Mouse (Mus musculus): Measurements from ENCODE around the gene Ipo9. TPM values are rescaled to one million over a fixed set of nuclear protein-coding genes. Genes with fewer than 3 reads are reported as not detected.
"Not testable (repeated sequence)": the region's sequence is repeated elsewhere in the genome, so short reads cannot be mapped to it uniquely, and the experiment has no call there.

Ipo9 gene
- polyA plus RNA-seq, 1 experiment from 2014 or later, result 204 TPM

DNA sequence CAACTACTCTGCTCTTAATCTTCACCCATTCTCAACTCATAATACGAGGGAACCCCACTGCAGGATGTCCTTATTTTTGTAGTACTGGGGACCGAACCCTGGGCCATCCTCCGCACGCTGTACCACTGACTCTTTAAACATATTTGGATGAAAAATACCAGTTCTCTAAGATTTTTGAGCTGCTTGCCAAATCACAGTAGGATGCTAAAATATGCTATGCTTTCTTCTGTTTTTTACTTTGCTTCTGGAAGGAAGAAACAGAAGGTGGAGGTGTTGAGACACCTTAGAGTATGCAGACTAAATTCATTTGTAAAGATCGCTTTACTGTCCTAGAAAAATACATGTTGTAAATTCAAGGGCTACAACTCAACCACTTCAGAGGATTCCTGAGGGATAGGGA, 46.1 kb downstream of the Ipo9 start:
- 94% methylated on average over 5 of the region's 5 CpGs for WGBS
- ATAC-seq (replicated peaks; ENCODE audit: low FRiP score), result no peak
- H3K36me3 ChIP-seq (ENCODE audit: control insufficient read depth, insufficient read depth, low read length), result peaks cover 34% of the 10 kb centered on the region

DNA sequence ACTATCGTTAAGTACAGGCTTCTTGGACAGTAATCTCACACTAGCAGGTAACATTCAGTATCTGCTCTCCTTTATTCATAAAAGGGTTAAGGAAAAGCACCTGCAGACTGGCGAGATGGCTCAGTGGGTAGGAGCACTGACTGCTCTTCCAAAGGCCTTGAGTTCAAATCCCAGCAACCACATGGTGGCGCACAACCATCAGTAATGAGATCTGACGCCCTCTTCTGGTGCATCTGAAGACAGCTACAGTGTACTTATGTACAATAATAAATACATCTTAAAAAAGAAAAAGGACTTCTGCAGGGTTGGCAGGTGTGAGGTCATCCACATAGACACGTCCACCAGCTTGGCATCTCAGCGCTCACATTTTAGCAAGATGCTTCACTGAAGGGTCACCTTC, 48.7 kb downstream of the Ipo9 start:
- H3K4me2 ChIP-seq (ENCODE audit: low read depth, low read length, severe bottlenecking); H3K9ac ChIP-seq (ENCODE audit: low read length); H3K4me1 ChIP-seq (replicated peaks; ENCODE audit: control insufficient read depth, insufficient read depth, low read length); H3K27ac ChIP-seq (ENCODE audit: low read depth, low read length); H3K4me3 ChIP-seq (ENCODE audit: low read depth, low read length); H3K27me3 ChIP-seq (ENCODE audit: control insufficient read depth, insufficient read depth, low read length); H3K9me3 ChIP-seq (ENCODE audit: control insufficient read depth, low read length); ATAC-seq (replicated peaks; ENCODE audit: low FRiP score); DNase-seq (ENCODE audit: low spot score): not testable (repeated sequence)
- 59% methylated on average over 6 of the region's 6 CpGs for WGBS
- H3K36me3 ChIP-seq (ENCODE audit: control insufficient read depth, insufficient read depth, low read length), result peaks cover 15% of the 10 kb centered on the region; the same call in 1 of the 2 replicates

More for the DNA sequence above, 46.1 kb downstream of the Ipo9 start:
- no peaks in the 10 kb centered on the region for H3K9me3 ChIP-seq (ENCODE audit: control insufficient read depth, low read length)
- H3K4me2 ChIP-seq (ENCODE audit: low read depth, low read length, severe bottlenecking), result no peak overlapping the region
- H3K27me3 ChIP-seq (ENCODE audit: control insufficient read depth, insufficient read depth, low read length), result no peaks in the 10 kb centered on the region
- H3K27ac ChIP-seq (ENCODE audit: low read depth, low read length), result no peak overlapping the region
- DNase-seq (ENCODE audit: low spot score), result no peak
- no peak overlapping the region for H3K4me3 ChIP-seq (ENCODE audit: low read depth, low read length)
- H3K9ac ChIP-seq (ENCODE audit: low read length), result no peak overlapping the region
- H3K4me1 ChIP-seq (replicated peaks; ENCODE audit: control insufficient read depth, insufficient read depth, low read length), result no peaks in the 10 kb centered on the region

DNA sequence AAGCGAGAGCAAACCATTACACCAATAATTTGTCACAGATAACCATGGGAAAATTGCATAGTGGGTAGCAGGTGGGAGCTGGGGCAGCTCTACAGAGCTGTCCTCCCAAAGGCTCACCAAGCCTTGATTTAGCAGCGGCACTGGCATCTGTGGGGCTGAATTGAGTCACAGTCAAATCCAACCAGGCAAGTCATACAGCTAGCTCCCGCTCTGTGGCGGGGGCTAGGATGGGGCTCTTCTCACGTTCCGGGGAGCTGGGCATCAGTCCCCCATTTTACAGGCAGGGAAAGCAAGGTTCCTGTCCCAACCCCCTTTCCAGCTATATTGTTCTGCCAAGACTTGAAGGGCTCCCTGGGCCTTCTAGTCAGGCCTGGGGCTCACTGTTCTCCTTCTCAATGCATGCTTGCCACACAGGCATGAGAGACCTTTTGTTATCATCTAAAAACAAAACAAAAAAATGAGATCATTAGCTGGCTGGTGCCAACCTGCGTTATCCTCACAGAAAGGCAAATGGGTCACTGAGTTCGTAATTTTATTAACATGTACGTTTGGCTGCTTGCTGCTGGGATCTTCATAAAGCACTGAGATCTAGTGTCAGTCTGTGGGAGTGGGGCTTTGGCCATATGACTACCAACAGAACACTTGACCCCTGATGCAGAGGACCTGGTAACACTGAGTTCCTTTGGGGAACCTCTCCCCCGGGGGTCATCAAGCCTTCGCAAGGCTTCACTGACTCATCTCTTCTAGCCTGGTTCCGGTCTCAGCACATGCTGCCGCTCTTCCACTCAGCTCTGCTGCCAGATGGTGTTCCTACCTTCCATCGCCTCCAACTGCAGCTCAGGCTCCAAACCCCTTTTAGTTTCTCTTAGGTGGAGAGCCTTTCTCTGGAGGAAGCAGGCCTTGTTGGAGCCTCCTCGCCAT, 50.0 kb downstream of the Ipo9 start:
- Histone ChIP-seq H3K9ac (ENCODE audit: low read length) (no peak overlapping the region), H3K36me3 (ENCODE audit: control insufficient read depth, insufficient read depth, low read length) (peaks cover 15% of the 10 kb centered on the region; the same call in 1 of the 2 replicates), H3K9me3 (ENCODE audit: control insufficient read depth, low read length) (no peaks in the 10 kb centered on the region), H3K4me1 (replicated peaks; ENCODE audit: control insufficient read depth, insufficient read depth, low read length) (peaks cover 2% of the 10 kb centered on the region; the same call in 1 of the 2 replicates), H3K4me3 (ENCODE audit: low read depth, low read length) (no peak overlapping the region), H3K4me2 (ENCODE audit: low read depth, low read length, severe bottlenecking) (no peak overlapping the region), H3K27ac (ENCODE audit: low read depth, low read length) (no peak overlapping the region), H3K27me3 (ENCODE audit: control insufficient read depth, insufficient read depth, low read length) (no peaks in the 10 kb centered on the region)
- WGBS, result 85% methylated on average over 15 of the region's 15 CpGs
- ATAC-seq (replicated peaks; ENCODE audit: low FRiP score) (no peak), DNase-seq (ENCODE audit: low spot score) (no peak)

DNA sequence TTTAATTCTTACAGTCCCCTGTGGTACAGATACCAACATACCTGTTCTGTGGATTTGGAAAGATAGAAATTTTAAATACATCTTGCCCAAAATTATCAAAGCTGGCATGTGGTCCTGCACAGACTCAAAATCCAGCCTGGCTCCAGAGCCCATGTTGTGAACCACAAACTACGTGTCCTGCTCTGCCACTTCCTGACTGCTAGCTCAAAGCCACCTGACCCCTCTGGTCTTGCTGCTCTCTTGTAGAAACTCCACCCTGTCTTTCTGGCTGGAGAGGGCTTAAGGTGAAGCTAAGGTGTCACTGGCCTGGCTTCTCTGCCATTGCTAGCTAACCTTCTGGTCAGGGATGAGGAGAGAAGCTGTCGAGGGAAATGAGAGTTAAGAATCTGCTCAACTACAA, 51.3 kb downstream of the Ipo9 start:
- peaks cover 5% of the 10 kb centered on the region; the same call in 1 of the 2 replicates for H3K4me1 ChIP-seq (replicated peaks; ENCODE audit: control insufficient read depth, insufficient read depth, low read length)
- H3K4me3 ChIP-seq (ENCODE audit: low read depth, low read length), result no peak overlapping the region
- DNase-seq (ENCODE audit: low spot score) (no peak), ATAC-seq (replicated peaks; ENCODE audit: low FRiP score) (no peak)
- H3K9ac ChIP-seq (ENCODE audit: low read length), result no peak overlapping the region
- WGBS, result 71% methylated on average over 2 of the region's 2 CpGs
- H3K27me3 ChIP-seq (ENCODE audit: control insufficient read depth, insufficient read depth, low read length), result no peaks in the 10 kb centered on the region
- H3K27ac ChIP-seq (ENCODE audit: low read depth, low read length), result no peak overlapping the region
- no peak overlapping the region for H3K4me2 ChIP-seq (ENCODE audit: low read depth, low read length, severe bottlenecking)
- H3K36me3 ChIP-seq (ENCODE audit: control insufficient read depth, insufficient read depth, low read length), result peaks cover 11% of the 10 kb centered on the region; the same call in 1 of the 2 replicates
- no peaks in the 10 kb centered on the region for H3K9me3 ChIP-seq (ENCODE audit: control insufficient read depth, low read length)

DNA sequence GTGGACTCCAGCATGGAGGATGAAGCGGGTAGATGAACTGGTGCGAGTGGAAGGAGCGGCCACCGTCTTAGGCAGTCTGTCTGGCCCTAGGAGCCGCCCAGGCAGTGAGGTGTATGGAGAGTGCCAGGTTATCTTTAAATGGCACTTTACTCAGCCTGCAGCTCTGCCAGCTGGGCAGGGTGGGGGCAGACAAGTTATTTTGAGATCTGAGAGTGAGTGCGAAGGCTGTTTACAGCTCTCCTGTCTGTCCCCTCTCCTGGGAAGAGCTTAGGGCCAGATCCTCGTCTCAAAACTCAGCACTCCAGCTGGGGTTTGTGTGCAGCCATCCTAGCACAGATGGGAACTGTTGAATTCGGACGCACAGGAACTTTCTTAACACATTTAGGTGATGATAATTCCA, 51.7 kb downstream of the Ipo9 start:
- Histone ChIP-seq H3K9me3 (ENCODE audit: control insufficient read depth, low read length) (no peaks in the 10 kb centered on the region), H3K4me2 (ENCODE audit: low read depth, low read length, severe bottlenecking) (no peak overlapping the region), H3K4me1 (replicated peaks; ENCODE audit: control insufficient read depth, insufficient read depth, low read length) (peaks cover 8% of the 10 kb centered on the region; the same call in 1 of the 2 replicates), H3K36me3 (ENCODE audit: control insufficient read depth, insufficient read depth, low read length) (peaks cover 11% of the 10 kb centered on the region; the same call in 1 of the 2 replicates), H3K27me3 (ENCODE audit: control insufficient read depth, insufficient read depth, low read length) (no peaks in the 10 kb centered on the region), H3K9ac (ENCODE audit: low read length) (no peak overlapping the region), H3K27ac (ENCODE audit: low read depth, low read length) (no peak overlapping the region), H3K4me3 (ENCODE audit: low read depth, low read length) (no peak overlapping the region)
- DNase-seq (ENCODE audit: low spot score), result no peak
- 67% methylated on average over 9 of the region's 9 CpGs for WGBS
- ATAC-seq (replicated peaks; ENCODE audit: low FRiP score), result no peak

DNA sequence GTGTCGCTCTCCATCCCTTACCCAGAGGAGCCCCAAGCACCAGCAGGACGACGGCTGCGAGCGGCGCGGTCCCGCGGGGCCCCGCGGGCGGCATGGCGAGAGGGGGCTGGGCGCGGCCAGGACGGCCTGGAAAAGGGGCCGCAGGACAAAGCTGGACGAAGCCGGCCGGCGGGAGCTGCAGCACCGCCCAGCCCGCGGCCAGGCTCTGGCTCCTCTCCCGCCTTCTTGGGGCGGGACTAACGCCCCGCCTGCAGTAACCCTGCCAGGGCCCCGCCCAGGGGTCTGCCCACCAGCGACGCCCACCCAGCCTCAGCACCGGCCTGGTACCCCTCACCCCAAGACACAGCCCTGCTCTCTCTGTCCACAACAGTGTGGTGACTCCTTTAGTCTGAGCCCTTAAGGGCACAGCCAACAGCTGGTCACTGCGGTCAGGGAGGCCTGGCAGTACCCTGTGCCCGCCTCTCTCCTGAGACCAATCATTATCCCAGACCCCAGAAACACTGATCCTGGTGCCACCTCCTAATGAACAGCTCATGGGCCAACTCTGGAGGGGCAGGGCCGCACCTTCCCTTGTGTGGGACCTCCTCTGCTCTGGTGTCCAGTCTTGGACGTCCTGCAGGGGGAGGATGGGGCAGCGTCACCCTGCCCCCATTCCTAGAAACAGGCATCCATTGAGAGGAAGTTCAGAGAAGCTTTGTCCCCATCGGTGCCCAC, 55.3 kb downstream of the Ipo9 start, which contains the start of gene Shisa4:
Shisa4 (minus strand) TSS at position 370 of the 714 bp plus-strand sequence.
- 3% methylated on average over 32 of the region's 38 CpGs for WGBS
- H3K27me3 ChIP-seq (ENCODE audit: control insufficient read depth, insufficient read depth, low read length), result no peaks in the 10 kb centered on the region
- peak within 1 kb of the TSS; percentile 59 for H3K27ac ChIP-seq (ENCODE audit: low read depth, low read length)
- H3K4me3 ChIP-seq (ENCODE audit: low read depth, low read length), result peak within 1 kb of the TSS; percentile 71
- DNase-seq (ENCODE audit: low spot score) (peak; percentile 91), ATAC-seq (replicated peaks; ENCODE audit: low FRiP score) (peak; percentile 92)
- peak within 1 kb of the TSS; percentile 95 for H3K9ac ChIP-seq (ENCODE audit: low read length)
- H3K4me1 ChIP-seq (replicated peaks; ENCODE audit: control insufficient read depth, insufficient read depth, low read length), result peaks cover 17% of the 10 kb centered on the region
- H3K36me3 ChIP-seq (ENCODE audit: control insufficient read depth, insufficient read depth, low read length), result no peaks in the 10 kb centered on the region
- H3K9me3 ChIP-seq (ENCODE audit: control insufficient read depth, low read length), result no peaks in the 10 kb centered on the region
- peak within 1 kb of the TSS; percentile 93 for H3K4me2 ChIP-seq (ENCODE audit: low read depth, low read length, severe bottlenecking)

DNA sequence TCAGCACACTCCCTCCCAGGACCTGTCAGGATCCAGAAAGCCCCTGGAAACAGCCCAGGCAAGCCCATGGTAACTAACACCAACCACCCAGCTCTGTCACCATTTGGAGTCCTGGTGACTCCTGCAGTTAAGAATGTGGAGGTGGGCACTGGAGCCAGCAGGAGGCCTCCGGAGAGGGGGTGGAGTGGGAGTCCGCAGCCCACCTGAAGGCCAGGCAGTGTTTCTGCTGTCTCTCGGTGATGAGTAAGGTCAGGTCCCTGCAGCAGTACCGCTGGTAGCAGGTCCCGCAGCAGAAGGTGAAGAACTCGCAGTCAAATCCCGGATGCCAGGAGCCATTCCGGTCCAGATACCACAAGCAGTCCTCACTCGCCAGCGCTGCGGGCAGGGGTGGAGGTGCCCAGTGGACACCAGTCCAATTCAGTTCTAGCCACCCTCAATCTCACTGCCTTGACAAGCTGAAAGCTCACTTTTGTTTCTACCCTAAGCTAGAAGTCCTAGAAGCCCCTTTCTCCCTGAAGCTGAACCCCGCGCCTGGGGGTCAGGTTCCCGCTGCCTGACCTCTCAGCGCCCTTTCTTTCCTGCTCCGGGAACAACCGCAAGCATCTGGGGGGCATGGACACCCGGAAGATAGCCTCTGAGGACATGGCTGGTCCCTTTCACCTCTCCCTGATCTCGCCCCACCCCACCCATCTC, 56.0 kb downstream of the Ipo9 start:
- no peaks in the 10 kb centered on the region for H3K36me3 ChIP-seq (ENCODE audit: control insufficient read depth, insufficient read depth, low read length)
- peak overlapping the region; percentile 95 for H3K9ac ChIP-seq (ENCODE audit: low read length)
- H3K9me3 ChIP-seq (ENCODE audit: control insufficient read depth, low read length), result no peaks in the 10 kb centered on the region
- H3K27ac ChIP-seq (ENCODE audit: low read depth, low read length), result peak overlapping the region; percentile 59
- H3K27me3 ChIP-seq (ENCODE audit: control insufficient read depth, insufficient read depth, low read length), result no peaks in the 10 kb centered on the region
- WGBS, result under 1% methylated on average over 19 of the region's 19 CpGs
- ATAC-seq (replicated peaks; ENCODE audit: low FRiP score) (0 out of 2 replicates have a peak, but pooled peaks have one; percentile 1), DNase-seq (ENCODE audit: low spot score) (peak; percentile 69)
- H3K4me1 ChIP-seq (replicated peaks; ENCODE audit: control insufficient read depth, insufficient read depth, low read length), result peaks cover 17% of the 10 kb centered on the region
- peak overlapping the region; percentile 71 for H3K4me3 ChIP-seq (ENCODE audit: low read depth, low read length)
- peak overlapping the region; percentile 93 for H3K4me2 ChIP-seq (ENCODE audit: low read depth, low read length, severe bottlenecking)

DNA sequence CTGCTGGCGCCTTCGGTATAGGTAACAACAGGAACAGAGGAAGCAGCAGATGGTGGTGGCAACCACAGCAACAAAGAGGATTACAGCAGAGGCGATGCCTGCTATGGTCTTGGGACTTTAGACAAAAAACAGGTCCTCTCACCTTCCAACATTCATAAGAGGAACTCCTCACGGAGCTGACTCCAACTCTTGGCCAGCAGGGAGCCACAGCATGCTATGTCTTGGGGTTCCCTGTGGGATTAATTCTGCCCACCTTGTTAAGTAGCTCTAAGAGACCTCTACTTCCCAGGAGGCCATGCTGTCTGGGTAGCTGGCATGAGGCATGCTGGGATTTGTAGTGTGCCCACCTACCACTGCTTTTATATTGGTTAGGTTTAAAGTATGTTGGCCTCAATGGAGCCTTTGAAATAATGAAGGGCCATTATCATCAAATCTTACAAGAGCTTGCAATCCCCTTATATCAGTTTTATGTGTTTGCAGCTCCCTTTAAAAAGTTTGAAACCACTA, 57.1 kb downstream of the Ipo9 start:
- peak overlapping the region; percentile 34; the same call in 1 of the 2 replicates for H3K4me2 ChIP-seq (ENCODE audit: low read depth, low read length, severe bottlenecking)
- no peaks in the 10 kb centered on the region for H3K9me3 ChIP-seq (ENCODE audit: control insufficient read depth, low read length)
- H3K27ac ChIP-seq (ENCODE audit: low read depth, low read length), result no peak overlapping the region
- H3K36me3 ChIP-seq (ENCODE audit: control insufficient read depth, insufficient read depth, low read length), result no peaks in the 10 kb centered on the region
- H3K4me1 ChIP-seq (replicated peaks; ENCODE audit: control insufficient read depth, insufficient read depth, low read length), result peaks cover 19% of the 10 kb centered on the region
- DNase-seq (ENCODE audit: low spot score) (no peak), ATAC-seq (replicated peaks; ENCODE audit: low FRiP score) (no peak)
- H3K27me3 ChIP-seq (ENCODE audit: control insufficient read depth, insufficient read depth, low read length), result no peaks in the 10 kb centered on the region
- H3K9ac ChIP-seq (ENCODE audit: low read length), result peak overlapping the region; percentile 27; the same call in 1 of the 2 replicates
- H3K4me3 ChIP-seq (ENCODE audit: low read depth, low read length), result peak overlapping the region; percentile 16
- 55% methylated on average over 4 of the region's 4 CpGs for WGBS
